Mouse (Mus musculus) spleen, adult 2 months (tissue): ENCODE results near the gene Gtpbp1. TPM values are rescaled to one million over a fixed set of nuclear protein-coding genes. Genes with fewer than 3 reads are reported as not detected.

ENCODE experiments used
- DNase-seq, 2 experiments: peaks; one replicate each; pipeline versions ENCODE4 v3.0.0 to v3.0.0-alpha.2; 2012 to 2021; ENCODE audit warnings: low spot score in 2 of 2, low read depth in 1 of 2
- H3K27ac ChIP-seq: fragments of 200-500 bp; 2 replicates; pipeline ENCODE4 v1.5.1; 2012; ENCODE audit warnings: low read length, inconsistent platforms; ENCODE audit not compliant: insufficient read depth
- H3K27me3 ChIP-seq: fragments of 200-500 bp; 2 replicates; pipeline ENCODE4 v1.6.1; 2012; ENCODE audit warnings: mild to moderate bottlenecking, moderate library complexity, low read length, inconsistent platforms; ENCODE audit not compliant: control insufficient read depth, insufficient read depth
- H3K36me3 ChIP-seq: fragments of 200-500 bp; 2 replicates; pipeline ENCODE4 v1.6.1; 2012; ENCODE audit warnings: mild to moderate bottlenecking, low read length, inconsistent platforms; ENCODE audit not compliant: control insufficient read depth, insufficient read depth
- H3K4me1 ChIP-seq: fragments of 200-500 bp; 2 replicates; pipeline ENCODE4 v1.6.1; 2011; ENCODE audit warnings: inconsistent platforms; ENCODE audit not compliant: control insufficient read depth, insufficient read depth, insufficient read length
- H3K4me3 ChIP-seq: fragments of 200-500 bp; 2 replicates; pipeline ENCODE4 v1.5.1; 2011; ENCODE audit warnings: mild to moderate bottlenecking, inconsistent platforms; ENCODE audit not compliant: insufficient read depth, insufficient read length; ENCODE audit errors: extremely low read depth
- CTCF ChIP-seq: fragments of 200-500 bp; IDR thresholded peaks from 2 replicates; pipeline ENCODE4 v1.5.1; 2011; ENCODE audit warnings: mild to moderate bottlenecking, inconsistent platforms; ENCODE audit not compliant: insufficient read depth, insufficient read length, insufficient replicate concordance; ENCODE audit errors: extremely low read depth
- POLR2A ChIP-seq: fragments of 200-500 bp; IDR thresholded peaks from 2 replicates; pipeline ENCODE4 v1.6.1; 2011; ENCODE audit warnings: low read depth, low read length, inconsistent platforms
- WGBS: fragments of 180-500 bp; shearing (Covaris S2); methylation state at CpG from one replicate; pipeline ENCODE4 v1.1.7; 2018; 5-methylcytosine and 5-hydroxymethylcytosine counted together
- polyA plus RNA-seq: library from polyadenylated mRNA; depleted of rRNA; stranded (reverse); fragments of >200 nt; gene quantifications from 2 replicates; pipeline ENCODE4 v1.2.3, GENCODE M21; 2012

Gene Gtpbp1
- polyA plus RNA-seq, 1 experiment, result 40.3 TPM

- H3K27ac ChIP-seq, result no peak overlapping the region
- peaks cover 18% of the 10 kb centered on the region; the same call in 1 of the 2 replicates for H3K4me1 ChIP-seq
- peak overlapping the region; percentile 31; the same call in 1 of the 2 replicates for H3K4me3 ChIP-seq
- WGBS, result 34% methylated on average over 6 of the region's 6 CpGs
- no peak for DNase-seq
- no peaks in the 10 kb centered on the region for H3K27me3 ChIP-seq
- no peak for TF ChIP-seq CTCF
- TF ChIP-seq POLR2A, result no peak
- H3K36me3 ChIP-seq, result no peaks in the 10 kb centered on the region
Observed at GRCm38 (mm10) chr15:79685141-79685641, 5.5 kb upstream of the Gtpbp1 start.

GRCm38 (mm10) chr15:79686046-79686869 is 4.4 kb upstream of the Gtpbp1 start:
- TF ChIP-seq CTCF (no peak), POLR2A (no peak)
- 21% methylated on average over 15 of the region's 15 CpGs for WGBS

GRCm38 (mm10) chr15:79687175-79687574 is 3.5 kb upstream of the Gtpbp1 start:
- H3K4me3 ChIP-seq, result peak overlapping the region; percentile 95
- peaks cover 21% of the 10 kb centered on the region; the same call in 1 of the 2 replicates for H3K4me1 ChIP-seq
- WGBS, result under 1% methylated on average over 27 of the region's 33 CpGs
- TF ChIP-seq POLR2A (no peak), CTCF (no peak)
- DNase-seq, result no peak
- H3K36me3 ChIP-seq, result no peaks in the 10 kb centered on the region
- H3K27me3 ChIP-seq, result no peaks in the 10 kb centered on the region
- H3K27ac ChIP-seq, result peak overlapping the region; percentile 91

More at GRCm38 (mm10) chr15:79686046-79686869, 4.4 kb upstream of the Gtpbp1 start:
- Histone ChIP-seq H3K27ac (no peak overlapping the region), H3K4me3 (peak overlapping the region; percentile 35; the same call in 1 of the 2 replicates), H3K27me3 (no peaks in the 10 kb centered on the region), H3K36me3 (no peaks in the 10 kb centered on the region), H3K4me1 (peaks cover 18% of the 10 kb centered on the region; the same call in 1 of the 2 replicates)
- no peak for DNase-seq

- Histone ChIP-seq H3K36me3 (no peaks in the 10 kb centered on the region), H3K27me3 (no peaks in the 10 kb centered on the region), H3K27ac (peak within 1 kb of the TSS; percentile 99), H3K4me1 (peaks cover 21% of the 10 kb centered on the region; the same call in 1 of the 2 replicates), H3K4me3 (peak within 1 kb of the TSS; percentile 95)
- WGBS, result under 1% methylated on average over 69 of the region's 72 CpGs
- TF ChIP-seq POLR2A (peak; percentile 67), CTCF (no peak)
- peak; percentile 89 to 94 for DNase-seq
Observed at GRCm38 (mm10) chr15:79687646-79688267, 2.9 kb upstream of the Gtpbp1 start, which contains the start of gene Josd1. Gene Josd1 (minus strand): TSS chr15:79687919.

- peak overlapping the region; percentile 99 for H3K27ac ChIP-seq
- no peaks in the 10 kb centered on the region for H3K27me3 ChIP-seq
- TF ChIP-seq CTCF (no peak), POLR2A (no peak)
- 9% methylated on average over 8 of the region's 8 CpGs for WGBS
- peak overlapping the region; percentile 95 for H3K4me3 ChIP-seq
- H3K36me3 ChIP-seq, result no peaks in the 10 kb centered on the region
- peaks cover 21% of the 10 kb centered on the region; the same call in 1 of the 2 replicates for H3K4me1 ChIP-seq
- no peak for DNase-seq
Observed at GRCm38 (mm10) chr15:79688268-79688956, 2.2 kb upstream of the Gtpbp1 start.
